Comparison of ENCODE assay signal across 16 mouse cellular contexts in the genomic region with DNA sequence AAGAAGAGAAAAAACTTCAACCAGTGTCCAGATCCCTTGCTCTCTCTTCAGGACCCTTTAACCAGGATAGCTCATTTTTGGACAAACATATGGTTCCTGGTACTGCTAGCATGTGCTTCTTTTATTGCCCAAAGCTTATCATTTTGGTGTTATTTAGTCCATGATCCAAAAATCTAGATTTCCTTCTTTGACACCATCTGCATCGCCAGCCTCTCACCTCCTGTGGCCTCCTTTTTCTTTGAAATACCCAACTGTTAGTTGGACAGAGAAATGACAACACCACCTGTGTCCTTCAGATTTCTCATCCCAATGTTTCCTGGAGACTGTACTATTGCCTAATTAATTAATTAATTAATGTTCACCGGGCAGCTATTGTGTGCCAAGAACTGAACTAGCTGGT.
DNase-seq lines count a peak whose midpoint lies in the region; TF ChIP-seq lines count a peak whose summit lies in the region.
"Had no signal": no experiment of that assay in that cellular context is flagged by ENCODE, and none has a peak within 500 bp of the region (broad histone marks: within the 10 kb centered on the region; RNA-seq: fewer than 3 reads in every experiment).

No protein-coding gene starts in this region.

- no peak for TF ChIP-seq CTCF in left cerebral cortex, adult 2 months (IDR thresholded peaks at IDR 0.05)

- intact Hi-C loops in left cerebral cortex, postnatal 4 days (cut with DNase I) = no loop called here
- intact Hi-C loops in left cerebral cortex, adult 2 months (cut with DNase I) = loop anchor here (5.0 kb wide), 1 partner anchor 44 kb away; no protein-coding TSS in a partner anchor

- H3K4me3 ChIP-seq in left cerebral cortex, adult 2 months = no peak overlapping the region
- H3K4me3 ChIP-seq: heart, embryonic 13.5 days; limb, embryonic 10.5 days; liver, embryonic 13.5 days; midbrain, embryonic 15.5 days had no signal

- DNase-seq in left cerebral cortex, postnatal 4 days = peak; percentile 14
- no peak for DNase-seq in left cerebral cortex, adult 2 months (ENCODE audit: extremely low spot score in 1 of 2, low spot score in 2 of 2)
- peak; percentile 27 to 34 for DNase-seq in cerebellum, adult 18-20 months
- DNase-seq in cerebellum, postnatal 25 days = peak; percentile 44 to 59
- DNase-seq in lung, postnatal 14 days = no peak
- DNase-seq in embryo, embryonic 10.5 days (ENCODE audit: low spot score) = no peak
- no peak for DNase-seq in ovary, adult 18-20 months (ENCODE audit: low spot score)
- DNase-seq: adrenal gland, postnatal 14 days; heart, postnatal 36 days; kidney, adult 8-10 months; kidney, postnatal 25 days; liver, embryonic 13.5 days; thymus, adult 18-20 months had no signal

- no peak overlapping the region for H3K27ac ChIP-seq in left cerebral cortex, adult 2 months
- H3K27ac ChIP-seq: heart, embryonic 13.5 days; limb, embryonic 10.5 days; liver, embryonic 13.5 days; midbrain, embryonic 15.5 days had no signal

Comparison
In these comparisons a context has a peak if more than half of its experiments do, and no peak if none do; other contexts are left out.
1. DNase-seq: peak in left cerebral cortex, postnatal 4 days (single experiment), cerebellum, adult 18-20 months (2 of 2) and cerebellum, postnatal 25 days (2 of 2); none in left cerebral cortex, adult 2 months (0 of 2), lung, postnatal 14 days (single experiment), embryo, embryonic 10.5 days (single experiment) and ovary, adult 18-20 months (single experiment).